Mouse (Mus musculus): Measurements from ENCODE around the gene Myadml2. TPM values are rescaled to one million over a fixed set of nuclear protein-coding genes. Genes with fewer than 3 reads are reported as not detected.

Myadml2 gene
- total and polyA plus RNA-seq, 3 experiments = 0.68 TPM; not detected in 2

GRCm38 (mm10) chr11:120630881-120631725 is 16.9 kb downstream of the Myadml2 start (continued):
- TF ChIP-seq NELFE (IDR thresholded peaks at IDR 0.05; ENCODE audit: low read depth, low read length) (no peak), MAZ (IDR thresholded peaks at IDR 0.05; ENCODE audit: low read depth, low read length) (no peak), IRF4 (IDR thresholded peaks at IDR 0.05; ENCODE audit: low read depth, low read length) (no peak), MYC (IDR thresholded peaks at IDR 0.05; ENCODE audit: low read depth, low read length) (no peak), HCFC1 (IDR thresholded peaks at IDR 0.05; ENCODE audit: low read depth, low read length) (no peak), RAD21 (IDR thresholded peaks at IDR 0.05; ENCODE audit: low read depth, low read length) (no peak), E2F4 (IDR thresholded peaks at IDR 0.05; ENCODE audit: insufficient replicate concordance, low read depth, low read length) (no peak), MXI1 (IDR thresholded peaks at IDR 0.05; ENCODE audit: low read depth, low read length) (no peak; the same call in 1 of the 2 replicates), MAFK (IDR thresholded peaks at IDR 0.05; ENCODE audit: insufficient replicate concordance, low read length) (no peak), PAX5 (IDR thresholded peaks at IDR 0.05; ENCODE audit: low read length) (no peak), USF1 (IDR thresholded peaks at IDR 0.05; ENCODE audit: low read depth, low read length) (no peak), RCOR1 (conservative IDR thresholded peaks at IDR 0.05; ENCODE audit: low read depth, low read length) (no peak), ZMIZ1 (IDR thresholded peaks at IDR 0.05; ENCODE audit: low read depth, low read length) (no peak), SIN3A (IDR thresholded peaks at IDR 0.05; ENCODE audit: low read length) (peak; percentile 44; the same call in 1 of the 2 replicates), CHD1 (IDR thresholded peaks at IDR 0.05; ENCODE audit: low read depth, low read length) (no peak), POLR2AphosphoS2 (IDR thresholded peaks at IDR 0.05; ENCODE audit: low read depth, low read length) (no peak), UBTF (IDR thresholded peaks at IDR 0.05; ENCODE audit: low read depth, low read length) (no peak), ELF1 (IDR thresholded peaks at IDR 0.05; ENCODE audit: low read depth, low read length) (0 out of 2 replicates have a peak, but pooled peaks have one; percentile 6), JUND (conservative IDR thresholded peaks at IDR 0.05; ENCODE audit: low read depth, low read length) (0 out of 2 replicates have a peak, but pooled peaks have one; percentile 19), JUN (IDR thresholded peaks at IDR 0.05; ENCODE audit: insufficient read depth, low read depth, low read length) (no peak), MAX (IDR thresholded peaks at IDR 0.05; ENCODE audit: low read length) (0 out of 2 replicates have a peak, but pooled peaks have one; percentile 19)

- Histone ChIP-seq H3K79me2 (replicated peaks; ENCODE audit: control insufficient read depth, extremely low read depth, insufficient read depth, poor library complexity, severe bottlenecking) (peaks cover 39% of the 10 kb centered on the region), H3K36me3 (replicated peaks in 1 of 2; ENCODE audit: control insufficient read depth in 1 of 2, insufficient read depth in 1 of 2, low read length in 1 of 2) (peaks cover 22 to 32% of the 10 kb centered on the region in 2 experiments), H3K4me3 (replicated peaks in 1 of 3; ENCODE audit: low read depth in 2 of 3, low read length in 2 of 3, poor library complexity in 1 of 3) (peak overlapping the region; percentile 12 to 83 (median 74))
Observed at GRCm38 (mm10) chr11:120630401-120630871, 17.5 kb downstream of the Myadml2 start.

More at GRCm38 (mm10) chr11:120630401-120630871, 17.5 kb downstream of the Myadml2 start:
- in situ Hi-C loops (cut with MboI; ENCODE audit: low pct_ligation_motif_present, low pct_unique_long_range_greater_than_20kb, low sequenced_read_pairs) (no loop called here), dilution Hi-C loops (cut with MboI; ENCODE audit: extremely low pct_ligation_motif_present, extremely low pct_unique_long_range_greater_than_20kb, low sequenced_read_pairs) (no loop called here)
- peaks cover 38 to 69% of the 10 kb centered on the region in 2 experiments for H3K4me1 ChIP-seq (ENCODE audit: control insufficient read depth in 1 of 2, insufficient read depth in 2 of 2)
- H3K27me3 ChIP-seq (replicated peaks) = no peaks in the 10 kb centered on the region
- peak overlapping the region; percentile 87 for H3K4me2 ChIP-seq (ENCODE audit: insufficient read depth, low read depth, poor library complexity, severe bottlenecking)
- TF ChIP-seq SIN3A (IDR thresholded peaks at IDR 0.05; ENCODE audit: low read length) = 0 out of 2 replicates have a peak, but pooled peaks have one; percentile 10
- 0 out of 2 replicates have a peak, but pooled peaks have one; percentile 33 for TF ChIP-seq UBTF (IDR thresholded peaks at IDR 0.05; ENCODE audit: low read depth, low read length)
- TF ChIP-seq NRF1 (IDR thresholded peaks at IDR 0.05; ENCODE audit: low read depth, low read length) = no peak
- no peaks in the 10 kb centered on the region for H3K9me3 ChIP-seq (replicated peaks; ENCODE audit: low read length)
- peak overlapping the region; percentile 96 for H3K9ac ChIP-seq (ENCODE audit: insufficient read depth, low read depth)
- DNase-seq (ENCODE audit: extremely low read depth) = no peak
- peak overlapping the region; percentile 74 for H3K27ac ChIP-seq (ENCODE audit: insufficient read depth, low read depth)
